Mouse (Mus musculus) lung, adult 2 months (tissue): ENCODE measurements around the gene Nog.

Experiments
- CTCF ChIP-seq: fragments of 200-500 bp; IDR thresholded peaks from 2 replicates; pipeline ENCODE4 v1.5.1; 2011; ENCODE audit warnings: mild to moderate bottlenecking, low read length, control low read depth; ENCODE audit not compliant: insufficient read depth
- POLR2A ChIP-seq: fragments of 200-500 bp; IDR thresholded peaks from 2 replicates; pipeline ENCODE4 v1.6.1; 2011; ENCODE audit warnings: low read depth, mild to moderate bottlenecking, control low read depth, low read length, borderline replicate concordance; ENCODE audit errors: extremely low read depth

GRCm38 (mm10) chr11:89269809-89270361 is 32.2 kb downstream of the Nog start:
- no peak for TF ChIP-seq CTCF
- no peak for TF ChIP-seq POLR2A
